Mouse (Mus musculus) E14TG2a.4 (cell line): ENCODE results near the gene Ifng.

Source experiments
- CTCF ChIP-seq: conservative IDR thresholded peaks from 2 replicates; pipeline ENCODE4 v1.5.1; 2014; ENCODE audit warnings: low read length
- NANOG ChIP-seq: IDR thresholded peaks from 2 replicates; pipeline ENCODE4 v1.6.1; 2014; ENCODE audit warnings: borderline replicate concordance, low read length, mixed read lengths

DNA sequence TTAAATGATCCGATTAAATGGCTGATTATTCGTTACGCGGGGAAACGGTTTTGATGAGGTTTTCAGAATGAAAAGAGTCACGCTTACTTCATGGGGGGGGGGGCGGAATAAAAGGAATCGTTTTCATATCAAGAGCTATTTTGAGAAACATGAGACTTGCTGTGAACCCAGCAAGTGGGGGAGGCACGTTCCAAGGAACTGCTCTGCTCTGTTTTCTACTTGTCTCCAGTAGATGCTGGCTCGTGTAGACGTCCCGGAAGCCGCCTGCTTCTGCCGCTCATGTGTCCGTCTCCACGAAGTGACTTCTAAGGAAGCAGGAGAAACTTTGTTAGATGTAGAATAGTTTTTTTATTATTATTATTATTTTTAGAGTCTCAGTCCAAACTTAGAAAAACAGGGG is 40.9 kb upstream of the Ifng start:
- no peak for TF ChIP-seq CTCF
- TF ChIP-seq NANOG, result no peak
